Comparison of ENCODE assay signal across 9 mouse cellular contexts in the genomic region with DNA sequence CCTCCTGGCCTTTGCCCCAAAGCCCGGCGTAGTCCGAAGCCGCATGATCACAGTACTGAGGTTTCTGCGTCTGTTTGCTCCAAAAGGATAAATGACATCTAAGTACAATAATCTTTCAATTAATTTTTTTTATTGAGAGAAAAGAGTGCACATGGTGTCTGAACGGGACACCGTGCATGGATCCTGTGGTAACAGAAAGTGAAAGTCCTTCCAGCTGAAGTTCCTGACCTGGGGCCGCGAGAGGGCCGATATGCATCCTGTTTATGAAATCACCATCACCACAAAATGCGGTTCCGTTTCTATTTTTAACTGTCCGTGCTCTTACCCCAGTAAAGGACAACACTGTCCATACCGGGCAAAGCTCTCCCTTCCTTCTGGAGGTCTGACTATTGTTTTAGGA.
DNase-seq lines count a peak whose midpoint lies in the region; ATAC-seq lines count a peak whose summit lies in the region.
"Had no signal": no experiment of that assay in that cellular context is flagged by ENCODE, and none has a peak within 500 bp of the region (broad histone marks: within the 10 kb centered on the region; RNA-seq: fewer than 3 reads in every experiment).

No protein-coding gene starts in this region.

- H3K4me3 ChIP-seq in heart, embryonic 16.5 days (ENCODE audit: low read length) = peak overlapping the region; percentile 46
- H3K4me3 ChIP-seq in limb, embryonic 12.5 days (replicated peaks) = no peak overlapping the region
- no peak overlapping the region for H3K4me3 ChIP-seq in forebrain, embryonic 14.5 days (ENCODE audit: low read depth, low read length)
- H3K4me3 ChIP-seq: embryonic facial prominence, embryonic 13.5 days had no signal

- peak overlapping the region; percentile 60 for H3K4me2 ChIP-seq in heart, embryonic 16.5 days (ENCODE audit: low read depth, low read length)
- H3K4me2 ChIP-seq in limb, embryonic 12.5 days = peak overlapping the region; percentile 39
- no peak overlapping the region for H3K4me2 ChIP-seq in forebrain, embryonic 14.5 days (ENCODE audit: low read length)
- H3K4me2 ChIP-seq: embryonic facial prominence, embryonic 13.5 days had no signal

- no peaks in the 10 kb centered on the region for H3K27me3 ChIP-seq in heart, embryonic 16.5 days (ENCODE audit: control insufficient read depth, insufficient read depth, low read length)
- H3K27me3 ChIP-seq in limb, embryonic 12.5 days = 0 out of 2 replicates have a peak, but pooled peaks cover 2% of the 10 kb centered on the region
- H3K27me3 ChIP-seq in forebrain, embryonic 14.5 days (replicated peaks; ENCODE audit: control insufficient read depth, insufficient read depth, low read length) = no peaks in the 10 kb centered on the region
- H3K27me3 ChIP-seq: embryonic facial prominence, embryonic 13.5 days had no signal

- no peaks in the 10 kb centered on the region for H3K9me3 ChIP-seq in heart, embryonic 16.5 days (replicated peaks; ENCODE audit: control insufficient read depth, low read length)
- H3K9me3 ChIP-seq in limb, embryonic 12.5 days = no peaks in the 10 kb centered on the region
- no peaks in the 10 kb centered on the region for H3K9me3 ChIP-seq in forebrain, embryonic 14.5 days (replicated peaks; ENCODE audit: control insufficient read depth, low read length)
- H3K9me3 ChIP-seq: embryonic facial prominence, embryonic 13.5 days had no signal

- peak; percentile 27 for DNase-seq in adrenal gland, postnatal 10 days
- DNase-seq in adrenal gland, adult 18-20 months (ENCODE audit: low spot score in 2 of 2) = no peak
- no peak for DNase-seq in embryo, embryonic 11 days
- DNase-seq in adipocyte (ENCODE audit: low spot score) = no peak
- no peak for DNase-seq in forebrain, embryonic 14.5 days (ENCODE audit: low spot score)

- H3K27ac ChIP-seq in heart, embryonic 16.5 days (ENCODE audit: low read length) = no peak overlapping the region
- H3K27ac ChIP-seq in limb, embryonic 12.5 days = no peak overlapping the region
- H3K27ac ChIP-seq in forebrain, embryonic 14.5 days (ENCODE audit: low read depth, low read length) = no peak overlapping the region
- H3K27ac ChIP-seq: embryonic facial prominence, embryonic 13.5 days had no signal

- H3K36me3 ChIP-seq in heart, embryonic 16.5 days (ENCODE audit: control insufficient read depth, insufficient read depth) = no peaks in the 10 kb centered on the region
- no peaks in the 10 kb centered on the region for H3K36me3 ChIP-seq in limb, embryonic 12.5 days
- H3K36me3 ChIP-seq in forebrain, embryonic 14.5 days (ENCODE audit: control insufficient read depth, insufficient read depth, low read length) = no peaks in the 10 kb centered on the region
- H3K36me3 ChIP-seq: embryonic facial prominence, embryonic 13.5 days had no signal

- 55% methylated on average over 14 of the region's 14 CpGs for WGBS in heart, embryonic 16.5 days
- WGBS in limb, embryonic 12.5 days = 52% methylated on average over 14 of the region's 14 CpGs
- WGBS in forebrain, embryonic 14.5 days = 95% methylated on average over 14 of the region's 14 CpGs

- no peak overlapping the region for H3K9ac ChIP-seq in heart, embryonic 16.5 days (ENCODE audit: low read length)
- H3K9ac ChIP-seq in limb, embryonic 12.5 days (replicated peaks) = no peak overlapping the region
- no peak overlapping the region for H3K9ac ChIP-seq in forebrain, embryonic 14.5 days (ENCODE audit: low read length)
- H3K9ac ChIP-seq: embryonic facial prominence, embryonic 13.5 days had no signal

- no peak for ATAC-seq in heart, embryonic 16.5 days (replicated peaks; ENCODE audit: extremely low read depth, insufficient read depth, low FRiP score)
- ATAC-seq in limb, embryonic 12.5 days (ENCODE audit: insufficient number of reproducible peaks, insufficient read depth, low FRiP score, low TSS enrichment, low read depth) = no peak
- ATAC-seq in megakaryocyte-erythroid progenitor cell, adult 5-6 weeks (replicated peaks; ENCODE audit: low FRiP score, low TSS enrichment, poor library complexity, severe bottlenecking) = peak; percentile 68; the same call in 1 of the 2 replicates
- ATAC-seq in forebrain, embryonic 14.5 days = no peak

- H3K4me1 ChIP-seq in heart, embryonic 16.5 days (ENCODE audit: control insufficient read depth, insufficient read depth, low read length) = 0 out of 2 replicates have a peak, but pooled peaks cover 5% of the 10 kb centered on the region
- H3K4me1 ChIP-seq in limb, embryonic 12.5 days (replicated peaks) = peaks cover 26% of the 10 kb centered on the region
- H3K4me1 ChIP-seq in forebrain, embryonic 14.5 days (ENCODE audit: control insufficient read depth, insufficient read depth, low read length) = no peaks in the 10 kb centered on the region
- H3K4me1 ChIP-seq: embryonic facial prominence, embryonic 13.5 days had no signal
